Mouse (Mus musculus) heart, adult 2 months (tissue): ENCODE measurements around the gene Golph3l. TPM values are rescaled to one million over a fixed set of nuclear protein-coding genes. Genes with fewer than 3 reads are reported as not detected.

ENCODE experiments used
- DNase-seq, 2 experiments: peaks; one replicate each; pipeline ENCODE4 v3.0.0; 2021
- H3K27ac ChIP-seq: fragments of 200-600 bp; 2 replicates; pipeline ENCODE4 v1.8.1; 2022
- H3K27me3 ChIP-seq: fragments of 200-500 bp; 2 replicates; pipeline ENCODE4 v1.6.1; 2012; ENCODE audit warnings: mild to moderate bottlenecking, low read length, inconsistent platforms, mixed read lengths; ENCODE audit not compliant: control insufficient read depth, insufficient read depth
- H3K36me3 ChIP-seq: fragments of 200-500 bp; 2 replicates; pipeline ENCODE4 v1.6.1; 2012; ENCODE audit warnings: low read length, inconsistent platforms; ENCODE audit not compliant: control insufficient read depth, insufficient read depth
- H3K4me1 ChIP-seq: fragments of 200-500 bp; 2 replicates; pipeline ENCODE4 v1.6.1; 2011; ENCODE audit warnings: low read length; ENCODE audit not compliant: control insufficient read depth, insufficient read depth
- H3K4me3 ChIP-seq: fragments of 200-600 bp; 2 replicates; pipeline ENCODE4 v1.8.1; 2022
- H3K79me2 ChIP-seq: fragments of 200-500 bp; replicated peaks from 2 replicates; pipeline ENCODE4 v1.6.1; 2012; ENCODE audit warnings: mild to moderate bottlenecking, inconsistent platforms, low read length, moderate library complexity, mixed read lengths; ENCODE audit not compliant: control insufficient read depth, insufficient read depth
- H3K9ac ChIP-seq: fragments of 200-500 bp; 2 replicates; pipeline ENCODE4 v1.6.1; 2012; ENCODE audit warnings: low read depth, mild to moderate bottlenecking, control low read depth, inconsistent platforms, low read length, mixed read lengths
- CTCF ChIP-seq: fragments of 200-600 bp; IDR thresholded peaks from 2 replicates; pipeline ENCODE4 v1.8.1; 2022; ENCODE audit warnings: antibody characterized with exemption, mild to moderate bottlenecking, moderate library complexity
- EP300 ChIP-seq: fragments of 200-500 bp; IDR thresholded peaks from 2 replicates; pipeline ENCODE4 v1.6.1; 2011; ENCODE audit warnings: low read depth, low read length, control low read depth; ENCODE audit not compliant: insufficient read depth
- POLR2A ChIP-seq: fragments of 200-500 bp; IDR thresholded peaks from 2 replicates; pipeline ENCODE4 v1.6.1; 2011; ENCODE audit warnings: mild to moderate bottlenecking, low read depth, low read length, control low read depth; ENCODE audit not compliant: insufficient read depth
- WGBS: fragments of 180-500 bp; shearing (Covaris S2); methylation state at CpG from one replicate; pipeline ENCODE4 v1.1.7; 2018; 5-methylcytosine and 5-hydroxymethylcytosine counted together
- intact Hi-C: fragments of 180-260 bp; cut with DNase I; formaldehyde crosslinking; loops from one replicate; pipeline ENCODE4 v1.15.1; 2025
- polyA plus RNA-seq: library from polyadenylated mRNA; depleted of rRNA; stranded (reverse); fragments of >200 nt; gene quantifications from 2 replicates; pipeline ENCODE4 v1.2.3, GENCODE M21; 2012
- total RNA-seq, 2 experiments: library from RNA; stranded (reverse); gene quantifications; 2 replicates each; pipeline ENCODE4 v1.2.3; 2021

The Golph3l gene
- total and polyA plus RNA-seq, 3 experiments = 6.0 to 17.8 (median 15.6) TPM

DNA sequence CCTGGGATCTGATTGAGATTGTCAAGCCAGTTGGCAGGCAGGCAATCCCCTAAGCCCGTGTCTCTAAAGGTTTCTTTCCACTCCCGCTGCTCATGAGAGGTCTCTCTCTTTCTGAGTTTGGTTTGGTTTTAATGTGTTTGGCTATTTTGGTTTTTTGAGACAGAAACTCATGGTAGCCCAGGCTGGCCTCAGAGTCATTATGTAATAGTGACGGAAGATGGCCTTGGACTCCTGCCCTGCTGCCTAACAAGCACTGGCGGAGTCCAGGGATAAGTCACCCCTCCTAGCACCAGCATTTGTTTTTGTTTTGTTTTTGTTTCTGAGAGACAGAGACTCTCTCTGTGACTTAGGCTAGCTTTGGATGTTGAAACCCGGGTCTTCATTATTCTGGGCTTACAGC is 66.7 kb downstream of the Golph3l start:
- intact Hi-C loops = no loop called here
- Histone ChIP-seq H3K27ac (peak overlapping the region; percentile 83), H3K4me1 (peaks cover 31% of the 10 kb centered on the region), H3K79me2 (peaks cover 7% of the 10 kb centered on the region; the same call in 1 of the 2 replicates), H3K36me3 (peaks cover 9% of the 10 kb centered on the region), H3K9ac (no peak overlapping the region), H3K27me3 (no peaks in the 10 kb centered on the region), H3K4me3 (no peak overlapping the region)
- 44% methylated on average over 5 of the region's 5 CpGs for WGBS
- DNase-seq = no peak
- TF ChIP-seq POLR2A (no peak; the same call in 1 of the 2 replicates), EP300 (no peak), CTCF (no peak)

DNA sequence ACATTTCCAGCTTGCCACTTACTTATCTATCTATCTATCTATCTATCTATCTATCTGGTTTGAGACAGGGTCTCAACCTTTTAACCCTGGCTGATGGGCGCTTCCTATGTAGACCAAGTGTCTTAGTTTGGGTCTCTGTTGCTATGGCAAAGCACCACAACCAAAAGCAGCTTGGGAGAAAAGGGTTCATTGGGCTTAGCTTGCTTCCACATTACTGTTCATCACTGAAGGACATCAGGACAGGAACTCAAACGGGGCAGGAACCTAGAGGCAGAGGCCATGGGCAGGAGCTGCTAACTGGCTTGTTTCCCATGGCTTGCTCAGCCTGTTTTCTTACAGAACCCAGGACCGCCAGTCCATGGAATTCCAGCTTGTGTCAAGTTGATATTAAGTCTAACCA is 68.4 kb downstream of the Golph3l start:
- 81% methylated on average over 3 of the region's 3 CpGs for WGBS
- Histone ChIP-seq H3K27me3 (no peaks in the 10 kb centered on the region), H3K79me2 (peaks cover 8% of the 10 kb centered on the region), H3K4me3 (no peak overlapping the region), H3K9ac (no peak overlapping the region), H3K27ac (no peak overlapping the region), H3K4me1 (peaks cover 24% of the 10 kb centered on the region), H3K36me3 (peaks cover 23% of the 10 kb centered on the region)
- intact Hi-C loops = no loop called here
- no peak for TF ChIP-seq CTCF
- TF ChIP-seq POLR2A = no peak
- no peak for TF ChIP-seq EP300
- no peak for DNase-seq

DNA sequence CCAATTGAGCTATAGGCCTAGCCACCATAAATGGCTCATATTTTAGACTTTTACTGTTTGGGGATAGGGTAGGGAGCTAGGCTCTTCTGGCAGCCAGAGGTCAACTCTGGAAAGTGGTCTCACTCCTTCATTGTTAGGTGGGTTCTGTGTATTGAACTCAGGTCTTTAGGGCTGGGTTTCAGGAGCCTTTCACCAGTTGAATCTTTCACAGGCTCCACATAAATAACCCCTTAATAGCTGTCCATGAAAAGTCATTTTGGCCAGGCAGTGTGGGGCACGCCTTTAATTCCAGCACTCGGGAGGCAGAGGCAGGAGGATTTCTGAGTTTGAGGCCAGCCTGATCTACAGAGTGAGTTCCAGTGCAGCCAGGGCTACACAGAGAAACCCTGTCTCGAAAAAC is 69.0 kb downstream of the Golph3l start:
- Histone ChIP-seq H3K27ac (peak overlapping the region; percentile 99), H3K4me1 (peaks cover 22% of the 10 kb centered on the region), H3K79me2 (peaks cover 9% of the 10 kb centered on the region), H3K27me3 (no peaks in the 10 kb centered on the region), H3K9ac (no peak overlapping the region), H3K4me3 (peak overlapping the region; percentile 81), H3K36me3 (peaks cover 29% of the 10 kb centered on the region)
- TF ChIP-seq CTCF (no peak), POLR2A (no peak), EP300 (no peak)
- no peak for DNase-seq
- intact Hi-C loops = loop anchor here (2.0 kb wide), 1 partner anchor 33 kb away; the partner anchor contains the start of gene Ensa
- 76% methylated on average over 3 of the region's 3 CpGs for WGBS

DNA sequence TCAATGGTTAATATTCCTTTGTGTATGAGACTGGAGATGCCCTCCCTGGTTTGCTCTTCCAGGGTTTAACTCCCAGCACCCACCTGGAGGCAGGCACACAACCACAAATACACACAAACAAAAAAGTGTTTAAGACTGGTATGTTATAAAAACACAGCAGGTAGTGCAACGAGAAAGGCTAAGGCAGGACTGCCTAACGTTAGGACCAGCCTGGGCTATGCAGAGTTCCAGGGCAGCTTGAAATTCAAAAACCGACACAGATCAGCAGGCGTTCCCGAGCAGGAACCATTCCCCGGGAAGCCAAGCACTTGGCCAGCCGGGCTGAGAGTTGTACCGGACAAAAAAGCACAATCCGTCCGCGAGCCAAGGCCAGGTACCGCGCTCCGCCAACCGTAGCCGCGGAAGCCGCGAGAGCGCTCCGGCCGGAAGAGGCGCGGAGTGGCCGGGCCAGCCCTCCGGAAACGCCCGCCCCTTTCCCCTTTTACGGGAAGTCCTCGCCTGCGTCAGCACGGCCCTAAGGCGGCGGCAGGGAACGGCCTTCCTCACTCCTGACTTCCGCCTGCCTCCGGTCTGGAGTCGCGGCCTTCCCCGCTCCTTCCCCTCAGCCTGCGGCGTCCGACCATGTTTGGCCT is 69.6 kb downstream of the Golph3l start, which contains the start of gene Mcl1:
Mcl1 (plus strand) TSS at position 553 of the 632 bp plus-strand sequence.
- under 1% methylated on average over 43 of the region's 43 CpGs for WGBS
- H3K9ac ChIP-seq = peak within 1 kb of the TSS; percentile 100
- peak; percentile 97 for TF ChIP-seq EP300
- no peak for TF ChIP-seq CTCF
- TF ChIP-seq POLR2A = peak; percentile 100
- H3K27ac ChIP-seq = peak within 1 kb of the TSS; percentile 99
- no peaks in the 10 kb centered on the region for H3K27me3 ChIP-seq
- peaks cover 23% of the 10 kb centered on the region for H3K4me1 ChIP-seq
- intact Hi-C loops = loop anchor here (2.0 kb wide), 1 partner anchor 34 kb away; the partner anchor contains the start of gene Ensa
- peaks cover 11% of the 10 kb centered on the region for H3K79me2 ChIP-seq
- DNase-seq = peak; percentile 97 to 98
- H3K4me3 ChIP-seq = peak within 1 kb of the TSS; percentile 81
- peaks cover 35% of the 10 kb centered on the region for H3K36me3 ChIP-seq

DNA sequence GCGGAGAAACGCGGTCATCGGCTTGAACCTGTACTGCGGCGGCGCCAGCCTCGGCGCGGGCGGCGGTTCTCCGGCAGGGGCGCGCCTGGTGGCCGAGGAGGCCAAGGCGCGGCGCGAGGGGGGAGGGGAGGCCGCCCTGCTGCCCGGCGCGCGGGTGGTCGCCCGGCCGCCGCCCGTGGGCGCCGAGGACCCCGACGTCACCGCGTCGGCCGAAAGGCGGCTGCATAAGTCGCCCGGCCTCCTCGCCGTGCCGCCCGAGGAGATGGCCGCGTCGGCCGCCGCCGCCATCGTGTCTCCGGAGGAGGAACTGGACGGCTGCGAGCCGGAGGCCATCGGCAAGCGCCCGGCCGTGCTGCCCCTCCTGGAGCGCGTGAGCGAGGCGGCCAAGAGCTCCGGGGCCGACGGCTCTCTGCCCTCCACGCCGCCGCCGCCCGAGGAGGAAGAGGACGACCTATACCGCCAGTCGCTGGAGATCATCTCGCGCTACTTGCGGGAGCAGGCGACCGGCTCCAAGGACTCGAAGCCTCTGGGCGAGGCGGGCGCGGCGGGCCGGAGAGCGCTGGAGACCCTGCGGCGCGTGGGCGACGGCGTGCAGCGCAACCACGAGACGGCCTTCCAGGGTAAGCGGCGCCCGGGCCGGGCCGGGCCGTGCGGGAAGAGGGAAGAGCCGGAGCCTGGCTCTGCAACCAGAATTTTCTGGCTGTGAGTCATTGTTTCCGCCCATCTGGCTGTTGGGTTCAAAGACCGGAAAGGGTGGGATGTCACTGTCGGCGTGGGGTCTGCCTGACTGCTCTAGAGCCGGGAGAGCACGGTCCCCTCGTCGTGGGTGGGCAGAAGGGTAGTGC is 70.4 kb downstream of the Golph3l start:
- Histone ChIP-seq H3K4me1 (peaks cover 26% of the 10 kb centered on the region), H3K27ac (peak overlapping the region; percentile 99), H3K36me3 (peaks cover 43% of the 10 kb centered on the region), H3K4me3 (peak overlapping the region; percentile 81), H3K9ac (peak overlapping the region; percentile 100), H3K79me2 (peaks cover 11% of the 10 kb centered on the region), H3K27me3 (no peaks in the 10 kb centered on the region)
- peak; percentile 85 to 89 for DNase-seq
- intact Hi-C loops = loop anchor here (1.0 to 2.0 kb wide), 2 partner anchors 16 to 34 kb away; partner anchors contain the start of gene Ensa
- WGBS = under 1% methylated on average over 110 of the region's 113 CpGs
- TF ChIP-seq POLR2A = peak; percentile 68
- TF ChIP-seq EP300 = peak; percentile 94
- no peak for TF ChIP-seq CTCF
